Mouse (Mus musculus): ENCODE results near the gene Abhd11.

GRCm38 (mm10) chr5:134963546-134963945 is 45.4 kb upstream of the Abhd11 start:
- TF ChIP-seq CTCF (IDR thresholded peaks at IDR 0.05; ENCODE audit: control insufficient read depth, insufficient read depth, insufficient read length) (no peak), CEBPB (IDR thresholded peaks at IDR 0.05; ENCODE audit: low read depth) (no peak), MAX (IDR thresholded peaks at IDR 0.05) (no peak), USF1 (IDR thresholded peaks at IDR 0.05; ENCODE audit: low read depth) (no peak)
